Mouse (Mus musculus) small intestine, adult 10 weeks (tissue): ENCODE results near the gene Hspb6. TPM values are rescaled to one million over a fixed set of nuclear protein-coding genes. Genes with fewer than 3 reads are reported as not detected.

Source experiments
- polyA plus RNA-seq: library from polyadenylated mRNA; stranded (reverse); fragments of 350-450 nt; fragmentation: Illumina TruSeq; extraction: RNeasy Lipid Tissue Mini Kit (QIAGEN cat#74804); gene quantifications from one replicate; pipeline ENCODE4 v1.2.3, GENCODE M21; 2014; ENCODE audit warnings: low replicate concordance

Gene Hspb6
- 28.5 TPM for polyA plus RNA-seq

GRCm38 (mm10) chr7:30552102-30553020 lies at the start of gene Hspb6, which contains the start of gene Proser3:
Gene Hspb6, plus strand, starts transcription at chr7:30552178.
Gene Proser3, minus strand, starts transcription at chr7:30552299.

GRCm38 (mm10) chr7:30534633-30535577 lies 17.1 kb upstream of the Hspb6 start, which contains the start of gene Arhgap33:
Gene Arhgap33, minus strand, starts transcription at chr7:30535060.

GRCm38 (mm10) chr7:30559443-30559954 lies 7.5 kb downstream of the Hspb6 start, which contains the start of gene Lin37:
Gene Lin37, minus strand, starts transcription at chr7:30559838.

GRCm38 (mm10) chr7:30563117-30563905 lies 11.3 kb downstream of the Hspb6 start, which contains the start of the genes U2af1l4, Gm49396 and Psenen:
Gene U2af1l4, plus strand, starts transcription at chr7:30563301.
Gene Gm49396, plus strand, starts transcription at chr7:30563344.
Gene Psenen, minus strand, starts transcription at chr7:30563627.

GRCm38 (mm10) chr7:30564970-30565571 lies 13.1 kb downstream of the Hspb6 start, which contains the start of gene Igflr1:
Gene Igflr1, plus strand, starts transcription at chr7:30565427.

GRCm38 (mm10) chr7:30588676-30589434 lies 36.9 kb downstream of the Hspb6 start, which contains the start of gene Kmt2b:
Gene Kmt2b, minus strand, starts transcription at chr7:30588726.

GRCm38 (mm10) chr7:30598786-30599185 lies 46.8 kb downstream of the Hspb6 start, which contains the start of gene Zbtb32:
Gene Zbtb32, minus strand, starts transcription at chr7:30598909.

Other genes with a start within 250 kb of the Hspb6 start
- gene Alkbh6, start 243.5 kb upstream of the Hspb6 start, polyA plus RNA-seq, result 2.9 TPM
- gene Syne4, start 237.4 kb upstream of the Hspb6 start, polyA plus RNA-seq, result 1.6 TPM
- 0.71 TPM for gene E130208F15Rik, start 230.4 kb upstream of the Hspb6 start, polyA plus RNA-seq
- 1.3 TPM for gene Sdhaf1, start 228.3 kb upstream of the Hspb6 start, polyA plus RNA-seq
- gene Lrfn3, start 189.4 kb upstream of the Hspb6 start, polyA plus RNA-seq, result 0.41 TPM
- 2.8 TPM for gene Tyrobp, start 138.4 kb upstream of the Hspb6 start, polyA plus RNA-seq
- not detected for gene Hcst, start 132.3 kb upstream of the Hspb6 start, polyA plus RNA-seq
- 0.67 TPM for gene Nfkbid, start 130.4 kb upstream of the Hspb6 start, polyA plus RNA-seq
- gene Aplp1, start 106.6 kb upstream of the Hspb6 start, polyA plus RNA-seq, result 9.8 TPM
- gene Kirrel2, start 94.5 kb upstream of the Hspb6 start, polyA plus RNA-seq, result not detected
- gene Nphs1, start 93.9 kb upstream of the Hspb6 start, polyA plus RNA-seq, result 0.15 TPM
- gene Prodh2, start 58.6 kb upstream of the Hspb6 start, polyA plus RNA-seq, result not detected
- gene Arhgap33, start 17.1 kb upstream of the Hspb6 start, polyA plus RNA-seq, result 0.11 TPM
- gene Proser3, start 121 bp downstream of the Hspb6 start, polyA plus RNA-seq, result 0.97 TPM
- not detected for gene Lin37, start 7.7 kb downstream of the Hspb6 start, polyA plus RNA-seq
- 2.6 TPM for gene U2af1l4, start 11.1 kb downstream of the Hspb6 start, polyA plus RNA-seq
- 6.2 TPM for gene Gm49396, start 11.2 kb downstream of the Hspb6 start, polyA plus RNA-seq
- gene Psenen, start 11.4 kb downstream of the Hspb6 start, polyA plus RNA-seq, result 17.3 TPM
- gene Igflr1, start 13.2 kb downstream of the Hspb6 start, polyA plus RNA-seq, result not detected
- 4.6 TPM for gene Kmt2b, start 36.5 kb downstream of the Hspb6 start, polyA plus RNA-seq
- gene Zbtb32, start 46.7 kb downstream of the Hspb6 start, polyA plus RNA-seq, result not detected
- gene Upk1a, start 60.7 kb downstream of the Hspb6 start, polyA plus RNA-seq, result not detected
- 1,034 TPM for gene Cox6b1, start 74.0 kb downstream of the Hspb6 start, polyA plus RNA-seq
- gene Etv2, start 83.7 kb downstream of the Hspb6 start, polyA plus RNA-seq, result not detected
- gene Rbm42, start 98.1 kb downstream of the Hspb6 start, polyA plus RNA-seq, result not detected
- 2.8 TPM for gene Haus5, start 112.8 kb downstream of the Hspb6 start, polyA plus RNA-seq
- gene Pmis2, start 119.4 kb downstream of the Hspb6 start, polyA plus RNA-seq, result not detected
- gene 2200002J24Rik, start 146.7 kb downstream of the Hspb6 start, polyA plus RNA-seq, result not detected
- gene Atp4a, start 160.0 kb downstream of the Hspb6 start, polyA plus RNA-seq, result not detected
- gene Tmem147, start 177.4 kb downstream of the Hspb6 start, polyA plus RNA-seq, result 4.8 TPM
- not detected for gene Gapdhs, start 191.5 kb downstream of the Hspb6 start, polyA plus RNA-seq
- 0.15 TPM for gene Sbsn, start 199.3 kb downstream of the Hspb6 start, polyA plus RNA-seq
- gene Dmkn, start 211.6 kb downstream of the Hspb6 start, polyA plus RNA-seq, result not detected
- gene Krtdap, start 235.7 kb downstream of the Hspb6 start, polyA plus RNA-seq, result not detected